Mouse (Mus musculus) induced T-regulatory cell, adult 2 months (primary cell): ENCODE data around the gene Rps6kb2.

Experiments used
- DNase-seq: peaks from one replicate; pipeline ENCODE4 v3.0.0-alpha.2; 2012; ENCODE audit warnings: low read depth

The Rps6kb2 gene

GRCm38 (mm10) chr19:4118350-4118749 lies 44.8 kb downstream of the Rps6kb2 start:
- peak; percentile 39 for DNase-seq

- DNase-seq = no peak
Observed at GRCm38 (mm10) chr19:4117006-4117405, 46.1 kb downstream of the Rps6kb2 start.

GRCm38 (mm10) chr19:4115816-4116215 lies 47.3 kb downstream of the Rps6kb2 start:
- DNase-seq = no peak

- DNase-seq = no peak
Observed at GRCm38 (mm10) chr19:4115144-4115543, 48.0 kb downstream of the Rps6kb2 start.

- no peak for DNase-seq
Observed at GRCm38 (mm10) chr19:4114551-4114950, 48.6 kb downstream of the Rps6kb2 start.

GRCm38 (mm10) chr19:4113806-4114230 lies 49.3 kb downstream of the Rps6kb2 start:
- peak; percentile 81 for DNase-seq

- no peak for DNase-seq
Observed at GRCm38 (mm10) chr19:4113186-4113805, 49.9 kb downstream of the Rps6kb2 start.

GRCm38 (mm10) chr19:4112063-4112960 lies 50.8 kb downstream of the Rps6kb2 start:
- DNase-seq = no peak

- no peak for DNase-seq
Observed at GRCm38 (mm10) chr19:4108535-4108934, 54.6 kb downstream of the Rps6kb2 start.

GRCm38 (mm10) chr19:4106654-4107053 lies 56.5 kb downstream of the Rps6kb2 start:
- no peak for DNase-seq

GRCm38 (mm10) chr19:4104675-4105194 lies 58.4 kb downstream of the Rps6kb2 start:
- no peak for DNase-seq
